Mouse (Mus musculus): ENCODE measurements around the gene Arhgap10.

Arhgap10 gene

DNA sequence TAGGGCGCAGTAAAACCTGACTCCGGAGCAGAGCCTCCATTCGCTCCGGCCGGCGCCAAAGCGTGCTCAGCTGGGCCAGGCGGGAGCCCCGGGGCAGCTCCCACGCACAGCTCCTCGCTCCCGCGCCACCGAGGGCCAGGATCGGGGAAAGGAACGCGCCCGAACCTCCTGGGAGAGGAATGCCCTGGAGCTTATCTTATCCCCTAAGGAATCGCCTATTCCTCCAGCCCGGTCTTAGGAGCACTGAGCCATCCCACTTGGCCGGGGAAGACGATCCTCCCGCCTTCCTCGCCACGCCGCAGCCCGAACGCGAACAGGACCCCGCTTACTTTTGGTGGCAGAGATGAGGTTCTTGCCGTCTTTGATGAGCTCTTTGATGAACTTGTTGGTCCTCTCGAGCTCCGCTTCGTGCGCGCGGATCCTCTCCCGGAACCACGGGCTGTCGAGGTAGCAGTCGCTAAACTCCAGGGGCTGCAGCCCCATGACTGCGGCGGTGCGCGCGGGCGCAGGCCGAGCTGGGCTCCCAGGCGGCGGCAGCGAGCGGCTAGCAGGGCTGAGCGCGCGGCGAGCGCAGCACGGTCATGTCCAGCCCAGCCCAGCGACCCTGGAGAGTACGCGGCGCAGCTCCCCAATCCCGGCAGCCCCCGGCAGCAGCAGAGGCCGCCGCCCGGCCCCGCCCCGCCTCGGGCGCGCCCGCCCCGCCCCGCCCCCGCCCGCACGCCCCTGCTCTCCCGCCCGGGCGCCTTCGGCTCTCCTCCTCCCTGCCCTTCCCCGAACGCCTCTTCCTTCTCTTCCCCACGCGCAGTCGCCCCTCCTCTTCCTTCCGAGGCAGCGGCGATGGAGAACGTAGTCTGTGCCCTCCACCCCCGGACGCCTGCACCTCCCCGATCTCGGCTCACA, at the start of gene Arhgap10:
Gene Arhgap10 (minus strand): TSS at position 653 of the 900 bp plus-strand sequence.
- DNase-seq: peak; percentile 94

DNA sequence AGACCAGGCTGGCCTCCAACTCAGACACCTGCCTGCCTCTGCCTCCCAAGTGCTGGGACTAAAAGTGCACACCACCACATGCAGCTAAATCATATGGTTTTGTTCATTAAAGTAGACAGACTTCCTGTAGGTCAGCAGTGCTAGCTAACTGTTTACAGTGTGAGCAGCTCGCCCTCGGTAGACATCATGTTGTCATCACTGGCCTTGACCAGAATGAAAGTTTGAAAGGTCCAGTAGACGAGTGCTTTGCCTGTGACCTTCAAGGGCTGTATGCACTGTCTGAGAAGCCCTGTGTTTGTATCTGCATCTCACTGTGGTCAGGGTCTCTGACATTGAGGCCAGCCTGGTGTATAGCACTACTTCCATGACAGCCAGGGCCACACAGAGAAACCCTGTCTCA, 43.7 kb upstream of the Arhgap10 start:
- DNase-seq: no peak

DNA sequence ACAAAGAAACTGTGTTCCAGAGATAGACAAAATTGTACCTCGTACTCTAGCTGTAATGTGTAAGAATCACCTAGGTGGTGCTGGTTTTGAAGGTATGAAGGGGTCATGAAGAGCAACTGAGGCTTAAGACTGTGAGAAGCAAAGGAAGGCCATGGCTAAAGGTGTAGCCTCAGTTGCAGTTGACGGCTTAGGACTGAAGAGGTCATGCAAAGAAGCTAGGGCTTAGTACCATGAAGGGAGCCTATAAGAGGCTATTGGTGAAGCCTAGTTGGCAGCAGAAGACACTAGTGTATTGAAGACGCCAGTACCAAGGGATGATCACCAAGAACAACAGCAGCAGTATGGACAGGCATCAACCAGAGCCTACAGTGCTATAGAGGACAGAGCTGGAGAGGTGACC, 34.7 kb upstream of the Arhgap10 start:
- DNase-seq: no peak

DNA sequence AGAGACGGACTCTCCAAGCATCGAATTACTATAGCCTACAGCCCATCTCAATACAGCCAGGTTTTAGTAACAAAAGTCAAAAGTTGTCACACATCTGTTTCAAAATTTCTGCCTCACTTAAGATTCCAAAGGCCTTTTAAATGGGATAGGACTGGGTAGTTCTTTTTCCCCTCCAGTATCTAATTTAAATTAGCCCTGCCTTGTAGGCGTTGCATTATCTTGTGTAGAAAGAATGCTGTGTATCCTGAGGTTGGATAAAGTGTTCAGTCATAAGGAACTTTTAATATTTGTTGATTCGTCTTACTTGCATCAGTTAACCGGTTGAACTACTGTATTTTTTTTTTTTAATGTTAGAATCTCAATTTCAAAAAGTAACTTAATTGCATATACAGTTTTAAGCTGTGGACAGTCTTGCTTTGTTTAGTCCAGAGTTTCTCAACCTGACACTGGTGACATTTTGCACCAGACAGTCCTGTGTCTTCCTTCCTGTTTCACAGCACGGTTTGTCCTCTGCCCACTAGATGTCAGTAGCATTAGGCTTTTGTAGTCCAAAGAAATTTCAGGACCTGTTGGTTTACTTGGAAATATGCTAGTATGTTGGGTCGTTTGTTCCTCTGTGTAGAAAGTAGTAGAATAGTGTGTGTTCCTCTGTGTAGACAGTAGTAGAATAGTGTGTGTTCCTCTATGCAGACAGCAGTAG, 32.3 kb upstream of the Arhgap10 start:
- peak; percentile 48 for DNase-seq

DNA sequence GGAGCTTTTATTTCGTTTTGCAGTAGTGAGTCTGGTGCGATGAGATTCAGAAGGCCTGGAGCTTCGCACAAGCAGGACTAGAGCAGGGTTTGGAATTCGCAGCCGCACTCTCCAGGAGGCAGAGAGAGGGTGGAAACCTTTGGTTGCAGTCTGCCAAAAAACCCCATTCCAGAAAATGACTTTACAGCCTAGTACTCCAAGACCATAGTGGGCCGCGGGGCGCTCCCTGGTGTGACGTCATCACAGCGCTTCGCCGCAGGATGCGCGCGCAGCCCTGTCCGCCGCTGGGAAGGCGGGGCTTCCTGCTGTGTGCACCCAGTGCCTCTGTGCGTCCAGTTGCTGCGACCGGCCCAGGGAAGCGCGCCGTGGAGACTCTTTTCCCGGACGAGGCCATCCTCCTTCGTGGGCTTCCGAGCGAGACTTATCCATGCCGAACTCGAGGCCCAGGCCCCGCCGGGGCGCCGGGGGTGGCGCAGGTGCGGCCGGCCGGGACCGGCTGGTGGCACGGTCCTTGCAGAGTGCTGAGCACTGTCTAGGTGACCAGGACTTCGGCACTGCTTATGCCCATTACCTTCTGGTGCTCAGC, 31.5 kb upstream of the Arhgap10 start, which contains the start of gene Prmt9:
Gene Prmt9 (plus strand): TSS at position 277 of the 586 bp plus-strand sequence.
- peak; percentile 97 for DNase-seq

DNA sequence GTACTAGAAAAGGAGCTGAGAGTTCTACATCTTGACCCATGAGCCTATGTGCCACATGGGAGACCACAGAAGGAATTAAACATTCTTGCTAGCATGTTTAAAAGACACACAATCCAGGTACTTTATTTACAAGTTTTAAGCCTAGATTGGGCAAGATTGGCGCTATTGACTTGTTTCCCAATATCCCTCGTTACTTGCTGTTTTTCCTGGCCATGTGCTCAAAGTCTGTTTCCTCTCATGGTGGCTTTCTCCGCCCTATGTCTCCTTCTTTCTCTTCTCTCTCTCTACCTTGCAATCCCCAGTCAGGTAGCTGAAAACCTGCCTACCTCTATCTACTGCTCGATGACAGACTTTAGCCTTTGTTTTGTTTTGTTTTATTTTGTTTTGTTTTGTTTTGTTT, 27.9 kb upstream of the Arhgap10 start:
- DNase-seq: no peak

DNA sequence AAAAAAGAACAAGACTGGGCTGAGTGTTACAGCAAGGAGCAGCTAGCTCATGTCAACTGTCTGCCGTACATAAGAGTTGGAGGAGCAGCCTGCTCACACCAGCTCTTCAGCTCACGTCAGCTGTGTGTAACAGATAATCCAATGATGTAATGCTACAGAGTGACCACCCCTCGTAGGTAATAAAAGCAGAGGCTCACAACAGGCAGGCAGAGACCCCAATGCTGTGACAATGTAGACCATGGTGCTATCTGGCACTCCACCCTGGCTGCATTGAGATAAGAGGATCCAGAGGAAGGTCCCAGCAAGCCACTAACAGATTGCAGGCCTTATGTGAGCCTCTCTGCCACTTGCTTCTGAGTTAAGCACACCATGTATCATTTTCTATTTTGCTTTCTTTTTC, 26.7 kb upstream of the Arhgap10 start:
- DNase-seq: no peak

DNA sequence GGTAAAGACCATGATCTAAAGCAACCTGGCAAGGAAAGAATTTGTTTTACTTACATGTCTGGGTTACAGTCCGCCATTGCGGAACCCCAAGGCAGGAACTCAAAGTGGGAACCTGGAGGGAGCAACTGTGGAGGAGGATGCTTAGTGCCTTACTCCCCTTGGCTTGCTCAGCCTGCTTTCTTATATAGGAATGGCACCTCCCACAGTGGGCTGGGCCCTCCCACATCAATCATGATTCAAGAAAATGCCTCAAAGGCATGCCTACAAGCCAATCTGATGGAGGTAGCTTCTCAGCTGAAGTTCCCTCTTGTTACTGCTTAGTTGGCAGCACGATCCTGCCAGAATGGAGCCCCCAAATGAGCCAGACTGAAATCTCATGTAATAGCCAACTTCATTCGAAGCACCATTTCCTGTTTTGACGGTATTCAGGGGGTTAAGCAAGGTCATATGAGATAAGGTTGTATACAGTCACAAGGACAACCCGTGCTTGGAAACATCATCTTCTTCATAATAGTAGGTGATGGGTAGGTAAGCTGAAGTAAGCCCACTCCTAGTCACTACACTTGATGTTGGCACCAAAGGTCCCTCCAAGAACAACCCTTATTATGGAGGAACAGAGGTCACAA, 25.5 kb upstream of the Arhgap10 start:
- DNase-seq: no peak

DNA sequence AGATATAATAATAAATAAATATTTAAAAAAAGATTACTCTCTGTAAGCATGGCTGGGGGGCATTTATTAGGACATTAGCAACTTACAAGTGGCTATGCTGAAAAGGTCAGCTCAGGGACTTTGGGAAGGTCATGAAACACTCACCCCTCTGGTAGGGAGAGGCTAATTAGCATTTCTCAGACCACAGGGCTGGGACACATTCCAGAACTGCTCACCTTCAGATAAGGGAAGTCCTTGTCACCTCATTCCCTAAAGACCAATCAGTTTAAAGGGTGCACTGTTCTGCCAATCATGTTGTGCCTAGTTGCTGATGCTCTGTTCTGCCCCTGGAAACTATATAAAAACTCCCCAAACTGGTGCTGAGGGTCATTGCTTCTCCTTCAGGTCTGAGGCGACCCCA, 20.5 kb upstream of the Arhgap10 start:
- DNase-seq: no peak

DNA sequence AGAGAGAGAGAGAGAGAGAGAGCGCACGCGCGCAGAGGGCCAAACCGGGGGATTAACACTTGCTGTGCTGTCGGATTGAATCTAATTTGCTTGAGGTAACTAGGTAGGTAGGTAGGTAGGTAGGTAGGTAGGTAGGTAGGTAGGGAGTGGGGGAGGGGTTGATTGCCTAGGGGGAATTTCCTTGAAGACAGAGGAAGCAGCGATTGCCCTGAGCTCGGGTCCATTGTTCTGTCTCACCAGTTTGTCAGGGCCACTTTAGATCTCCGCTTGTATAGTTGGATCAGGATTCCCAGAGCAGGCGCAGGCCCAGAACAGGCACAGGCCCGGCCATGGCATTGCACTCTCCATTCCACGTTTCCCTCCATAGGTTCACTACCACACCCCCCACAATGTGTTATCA, 19.1 kb upstream of the Arhgap10 start:
- DNase-seq: no peak

DNA sequence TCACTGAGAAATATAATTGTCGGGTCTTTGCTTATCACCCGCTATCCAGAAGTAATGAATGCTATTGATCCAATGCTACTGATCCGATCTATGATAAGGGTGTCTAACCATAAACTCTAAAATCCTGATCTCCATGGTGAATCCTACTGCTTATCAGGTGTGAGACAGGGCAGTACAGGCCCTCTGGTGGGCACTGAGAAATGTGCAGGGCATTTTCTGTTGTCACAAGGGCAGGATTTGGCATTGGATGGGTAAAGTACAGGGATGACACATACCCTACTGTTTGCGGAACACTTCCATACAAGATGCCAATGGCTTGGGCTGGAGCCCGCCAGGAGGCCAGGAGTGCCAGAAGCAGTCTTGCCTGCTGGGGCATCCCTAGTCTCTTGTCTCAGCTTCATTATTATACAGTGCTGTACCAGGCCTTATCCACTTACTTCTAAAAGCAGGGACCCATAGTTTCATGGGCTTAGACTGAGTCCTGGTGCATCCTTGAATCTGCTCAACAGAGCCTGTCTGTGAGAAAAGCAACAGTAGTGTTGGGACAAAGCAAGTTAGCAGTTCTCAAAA, 17.4 kb upstream of the Arhgap10 start:
- DNase-seq: peak; percentile 72

DNA sequence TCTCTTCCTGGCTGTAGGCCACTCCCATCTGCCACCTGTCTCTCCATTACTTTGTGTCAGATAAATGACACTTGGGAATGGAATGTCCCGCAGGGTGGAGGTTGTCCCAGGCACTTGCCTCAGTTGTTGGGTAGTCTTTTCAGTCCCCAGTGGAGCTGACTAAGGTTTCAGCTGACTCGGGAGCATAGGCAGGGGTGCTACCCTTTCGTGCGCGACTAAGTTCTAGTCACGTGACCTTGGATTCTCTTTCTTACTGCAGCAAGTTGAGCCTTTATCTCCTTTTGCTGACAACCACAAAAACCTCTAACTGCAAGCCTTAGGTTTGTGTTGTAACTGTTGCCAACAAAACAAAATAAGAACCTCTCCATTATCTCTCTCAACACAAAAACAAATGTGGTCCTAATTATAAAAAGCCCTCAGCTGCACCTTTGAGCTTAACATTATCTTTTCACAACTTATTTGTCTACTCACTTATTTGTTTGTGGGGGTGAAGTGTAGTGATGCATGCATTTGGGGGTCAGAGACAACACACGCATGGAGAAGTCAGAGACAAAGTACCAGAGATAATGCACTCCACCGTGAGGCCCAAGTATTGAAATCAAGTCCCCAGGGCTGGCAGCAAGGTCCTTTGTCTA, 16.7 kb upstream of the Arhgap10 start:
- DNase-seq: no peak

DNA sequence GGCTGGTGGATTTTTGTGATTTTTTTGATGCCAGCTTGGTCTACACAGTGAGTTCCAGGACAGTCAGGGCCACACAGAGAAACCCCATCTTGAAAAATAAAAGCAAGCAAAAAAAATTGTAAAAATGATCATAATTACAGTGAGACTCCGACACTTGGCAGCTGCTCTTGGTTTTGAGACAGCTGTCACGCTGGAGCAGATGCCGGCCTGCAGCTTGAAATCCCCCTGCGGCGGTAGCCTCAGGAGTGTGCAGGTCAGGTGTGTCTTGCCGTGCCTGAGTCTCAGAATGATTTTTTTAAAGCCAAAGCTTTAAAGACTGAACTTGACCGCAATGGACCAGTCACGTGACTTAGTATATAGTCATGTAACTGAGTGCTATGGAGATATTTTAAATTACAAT, 8.4 kb upstream of the Arhgap10 start:
- DNase-seq: no peak

DNA sequence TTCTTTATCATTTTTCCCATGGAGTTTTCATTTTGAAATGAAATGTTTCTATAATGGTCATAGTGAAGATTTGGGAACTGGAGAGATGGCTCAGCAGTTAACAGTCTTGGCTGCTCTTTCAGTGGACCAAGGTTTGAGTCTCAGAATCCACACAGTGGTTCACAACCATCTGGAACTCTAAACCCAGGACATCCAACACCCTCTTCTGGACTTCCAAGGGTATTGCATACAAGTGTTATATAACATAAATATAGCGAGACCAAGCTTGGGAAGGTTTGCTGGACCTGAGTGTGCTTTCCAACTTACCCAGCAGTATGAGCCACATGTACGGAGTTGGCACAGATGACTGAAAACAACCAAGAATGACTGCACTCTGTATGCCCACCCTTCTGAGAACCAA, 7.2 kb upstream of the Arhgap10 start:
- no peak for DNase-seq

DNA sequence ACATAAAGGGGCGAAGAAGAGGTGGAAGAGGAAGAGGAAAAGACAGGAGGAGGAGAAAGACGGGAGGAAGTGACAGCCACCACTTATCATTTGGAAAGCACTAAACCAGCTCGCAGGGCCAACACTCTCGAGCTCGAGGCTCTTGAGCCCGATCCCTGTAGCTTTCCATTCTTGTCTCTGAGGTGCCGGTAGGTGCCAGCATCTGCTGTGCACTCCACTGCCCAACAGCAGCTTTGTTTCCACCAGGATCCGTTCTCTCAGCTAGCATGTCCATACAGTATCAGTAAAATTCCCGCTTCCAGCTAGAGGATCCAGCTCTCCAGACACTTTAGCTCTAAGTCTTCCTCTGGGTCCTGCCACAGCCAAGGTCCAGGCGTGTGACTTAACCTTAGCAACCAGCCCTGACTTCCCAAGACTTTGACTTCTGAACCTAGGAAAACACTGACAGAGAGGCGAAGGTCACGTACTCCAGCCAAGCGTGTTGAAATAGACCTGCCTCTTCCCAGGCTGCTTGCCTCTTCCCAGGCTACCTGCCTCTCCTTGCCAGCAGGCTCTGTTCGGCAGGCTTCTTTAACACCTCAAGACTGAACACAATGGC, 6.4 kb upstream of the Arhgap10 start:
- peak; percentile 66 for DNase-seq

DNA sequence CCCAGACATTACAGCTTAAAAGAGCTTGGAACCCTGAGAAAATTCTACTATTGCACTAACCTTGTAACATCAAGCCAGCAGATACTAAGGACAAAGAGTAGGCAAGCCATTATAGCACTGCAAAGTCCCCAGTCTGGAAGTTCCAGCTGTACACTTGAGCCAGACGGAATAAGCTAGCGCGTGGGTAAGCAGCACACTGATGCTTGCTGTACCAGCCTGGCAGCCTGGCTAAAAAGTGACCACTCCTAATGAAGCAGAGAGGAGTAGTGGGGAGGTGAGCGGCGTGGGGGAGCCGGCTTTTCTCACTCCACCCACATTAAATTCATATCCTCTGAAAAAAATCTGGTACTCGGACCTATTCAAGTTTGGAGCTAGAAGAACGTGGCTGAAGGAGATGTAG, 5.2 kb upstream of the Arhgap10 start:
- DNase-seq: no peak

DNA sequence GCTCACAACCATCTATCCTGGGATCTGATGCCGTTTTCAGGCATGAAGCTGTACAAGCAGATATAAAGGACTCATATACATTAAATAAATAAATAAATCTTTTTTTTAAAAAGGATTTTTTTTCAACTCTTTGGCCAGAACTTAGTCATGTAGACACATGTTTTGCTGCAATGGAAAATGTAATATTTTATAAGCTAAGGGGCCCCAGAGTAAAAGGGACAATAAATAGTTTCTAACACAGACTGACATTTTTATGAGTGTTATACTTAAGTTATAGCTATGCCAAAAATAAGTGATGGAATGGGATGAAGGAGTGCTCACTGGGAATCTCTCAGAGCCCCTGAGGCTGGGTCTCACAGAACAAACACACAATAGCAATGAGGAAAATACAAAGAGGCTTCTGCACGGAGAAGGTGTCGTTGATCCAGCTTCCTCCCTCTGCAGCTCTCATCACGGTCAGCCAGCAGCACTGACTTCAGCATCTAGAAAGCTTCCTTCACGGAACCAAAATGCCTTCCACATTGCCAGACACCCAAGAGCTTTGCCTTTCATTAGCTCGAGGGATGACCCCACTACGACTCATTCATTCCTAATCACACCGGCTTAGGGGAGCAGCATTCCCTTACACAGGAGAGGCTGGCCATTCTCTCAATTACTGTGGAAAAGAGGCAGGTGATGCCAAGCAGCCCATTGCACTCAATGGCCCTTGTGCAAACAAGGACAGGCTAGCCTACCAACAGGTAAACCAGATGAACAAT, 3.5 kb upstream of the Arhgap10 start:
- no peak for DNase-seq

DNA sequence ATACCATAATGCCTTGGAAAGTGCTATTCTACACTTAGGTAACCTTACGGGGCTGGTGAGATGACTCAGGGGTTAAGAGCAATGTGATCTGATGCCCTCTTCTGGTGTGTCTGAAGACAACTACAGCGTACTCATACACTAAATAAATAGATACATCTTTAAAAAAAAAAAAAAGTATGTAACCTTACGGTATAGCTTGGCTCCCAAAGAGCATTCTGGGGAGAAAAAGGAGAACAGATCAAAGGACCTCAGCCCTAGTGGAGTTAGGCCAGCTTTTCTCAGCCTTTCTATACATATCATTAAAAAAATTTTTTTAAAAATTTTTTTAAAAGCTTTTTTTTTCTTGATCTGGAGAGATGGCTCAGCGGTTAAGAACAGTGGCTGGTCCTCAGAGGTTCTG, 2.8 kb upstream of the Arhgap10 start:
- DNase-seq: no peak

DNA sequence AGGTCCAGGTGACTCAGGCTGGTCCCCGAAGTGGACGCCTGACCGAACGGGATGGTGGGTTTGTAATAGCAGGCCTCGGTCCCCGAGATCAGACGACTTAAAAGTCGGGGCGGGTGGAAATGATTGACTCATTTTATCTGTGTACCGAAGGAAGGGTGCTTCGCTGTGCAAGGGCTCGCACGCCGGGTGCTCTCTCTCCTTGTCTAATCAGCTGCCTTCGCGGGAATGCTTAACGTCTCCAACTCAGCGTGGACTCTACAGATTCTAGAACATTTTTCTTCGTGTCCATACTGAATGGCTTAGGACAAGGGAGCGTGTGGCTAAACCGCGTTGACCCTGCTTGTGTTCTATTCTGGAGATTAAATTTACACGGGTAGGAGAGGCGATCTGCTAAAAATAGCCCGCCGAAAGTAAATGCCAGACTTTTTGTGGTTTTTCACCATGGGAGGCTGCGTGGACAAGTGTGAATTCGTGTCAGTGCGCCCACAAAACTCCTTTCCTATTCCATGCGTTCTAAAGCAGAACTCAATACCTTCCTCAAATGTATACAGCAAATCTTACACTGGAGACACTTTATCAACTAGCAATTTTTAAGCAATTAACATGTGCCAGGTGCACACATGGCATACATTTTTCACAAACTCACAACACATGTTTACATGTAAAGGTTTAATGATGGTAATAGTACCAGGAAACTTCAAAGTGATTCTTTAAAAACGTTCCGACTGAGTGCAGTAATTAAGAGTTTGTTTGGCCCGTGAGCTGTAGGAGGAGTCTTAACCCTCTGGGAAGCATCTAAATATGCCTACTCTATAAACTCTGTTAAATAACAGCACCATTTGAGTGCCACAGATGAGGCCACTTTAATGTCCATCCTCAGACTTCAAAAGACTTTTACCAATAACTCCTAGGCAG, 705 bp upstream of the Arhgap10 start:
- DNase-seq: no peak

DNA sequence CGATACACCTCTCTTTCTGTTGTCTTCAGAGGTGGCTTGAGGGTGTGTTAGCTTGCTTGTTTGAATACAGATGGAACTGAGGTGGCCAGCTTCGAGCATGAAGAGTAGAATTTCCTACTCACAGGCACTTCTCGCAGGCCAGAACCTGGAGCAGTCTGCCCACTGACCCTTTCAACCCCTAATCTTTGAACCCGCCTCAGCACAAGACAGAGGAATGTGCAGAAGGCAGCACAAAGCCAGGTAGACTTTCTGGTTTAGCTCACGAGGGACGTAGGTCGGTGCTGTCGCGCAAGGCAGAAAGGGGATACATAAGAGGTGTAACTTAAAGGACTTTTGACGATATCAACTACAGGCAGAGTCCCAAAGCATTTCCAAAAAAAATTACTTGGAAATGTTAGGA, 908 bp downstream of the Arhgap10 start:
- peak; percentile 69 for DNase-seq
